Mouse (Mus musculus) E14TG2a.4 (cell line): Measurements from ENCODE around the gene Ddc.
A peak's percentile ranks its signal among the peaks of the same experiment; 100 is the strongest.

ENCODE experiments used
- H3K27me3 ChIP-seq: 2 replicates; pipeline ENCODE4 v1.6.1; 2014; ENCODE audit warnings: low read length, control low read depth; ENCODE audit not compliant: insufficient read depth
- H3K36me3 ChIP-seq: 2 replicates; pipeline ENCODE4 v1.6.1; 2014; ENCODE audit warnings: low read length, control low read depth; ENCODE audit not compliant: insufficient read depth
- H3K4me1 ChIP-seq: replicated peaks from 2 replicates; pipeline ENCODE4 v1.6.1; 2014; ENCODE audit warnings: low read depth, low read length, control low read depth
- H3K4me3 ChIP-seq: replicated peaks from 2 replicates; pipeline ENCODE4 v1.5.1; 2014; ENCODE audit warnings: mild to moderate bottlenecking, low read length
- H3K9me3 ChIP-seq: 2 replicates; pipeline ENCODE4 v1.6.1; 2014; ENCODE audit warnings: low read length, control low read depth
- CTCF ChIP-seq: conservative IDR thresholded peaks from 2 replicates; pipeline ENCODE4 v1.5.1; 2014; ENCODE audit warnings: low read length
- NANOG ChIP-seq: IDR thresholded peaks from 2 replicates; pipeline ENCODE4 v1.6.1; 2014; ENCODE audit warnings: borderline replicate concordance, low read length, mixed read lengths
- POU5F1 ChIP-seq: IDR thresholded peaks from 2 replicates; pipeline ENCODE4 v1.6.1; 2014; ENCODE audit warnings: low read length, borderline replicate concordance

Gene Ddc

GRCm38 (mm10) chr11:11776071-11776821 lies 121.7 kb downstream of the Ddc start:
- H3K9me3 ChIP-seq: no peaks in the 10 kb centered on the region
- H3K27me3 ChIP-seq: peaks cover 37% of the 10 kb centered on the region
- no peaks in the 10 kb centered on the region for H3K36me3 ChIP-seq
- TF ChIP-seq CTCF (no peak), NANOG (no peak), POU5F1 (no peak)
- no peak overlapping the region for H3K4me3 ChIP-seq
- no peaks in the 10 kb centered on the region for H3K4me1 ChIP-seq

DNA sequence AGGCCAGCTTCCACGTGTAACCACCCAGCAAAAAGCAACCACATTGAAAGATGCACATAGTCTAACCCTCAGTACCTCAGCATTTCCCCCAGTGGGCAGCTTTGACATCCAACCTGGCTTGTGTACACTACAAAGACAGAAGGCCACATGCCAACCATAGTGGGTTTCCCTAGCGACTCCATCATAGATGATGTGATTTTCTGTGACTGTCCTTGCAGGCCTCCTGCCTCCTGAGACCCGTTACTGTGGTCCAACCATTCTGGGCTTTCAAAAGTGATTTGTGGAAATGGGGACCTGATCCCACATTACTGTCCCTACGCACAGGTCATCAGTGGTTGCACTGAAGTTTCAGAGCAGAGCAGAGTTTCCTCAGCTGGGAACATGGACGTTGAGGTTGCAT lies 123.1 kb downstream of the Ddc start:
- H3K27me3 ChIP-seq: peaks cover 45% of the 10 kb centered on the region
- H3K9me3 ChIP-seq: no peaks in the 10 kb centered on the region
- no peak overlapping the region for H3K4me3 ChIP-seq
- TF ChIP-seq CTCF: no peak
- TF ChIP-seq NANOG: no peak
- TF ChIP-seq POU5F1: no peak
- no peaks in the 10 kb centered on the region for H3K36me3 ChIP-seq
- no peaks in the 10 kb centered on the region for H3K4me1 ChIP-seq

GRCm38 (mm10) chr11:11774384-11774783 lies 123.6 kb downstream of the Ddc start:
- Histone ChIP-seq H3K27me3 (peaks cover 48% of the 10 kb centered on the region), H3K4me1 (peaks cover 1% of the 10 kb centered on the region; the same call in 1 of the 2 replicates), H3K4me3 (no peak overlapping the region), H3K36me3 (no peaks in the 10 kb centered on the region), H3K9me3 (no peaks in the 10 kb centered on the region)
- TF ChIP-seq CTCF (no peak), POU5F1 (no peak), NANOG (no peak)

DNA sequence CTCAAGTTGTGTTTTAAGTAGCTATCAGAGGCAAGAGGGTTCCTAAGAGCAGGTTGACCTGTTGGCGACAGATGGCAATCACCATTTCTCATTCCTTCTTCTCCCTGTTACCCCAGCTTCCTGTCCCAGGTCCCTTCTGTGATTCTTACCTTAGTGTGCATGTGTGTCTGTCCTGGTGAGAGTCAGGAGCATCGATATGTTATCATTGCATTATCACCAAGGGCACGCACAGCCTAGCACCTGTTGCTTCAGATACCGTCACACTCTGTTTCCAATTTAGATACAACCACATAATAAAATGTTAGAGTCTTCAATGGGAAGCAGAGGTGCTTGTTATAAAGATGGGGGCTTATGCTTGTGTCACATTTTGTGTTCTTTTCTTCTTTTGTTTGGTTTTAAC lies 125.7 kb downstream of the Ddc start:
- TF ChIP-seq NANOG (no peak), CTCF (no peak), POU5F1 (no peak)
- H3K9me3 ChIP-seq: no peaks in the 10 kb centered on the region
- H3K36me3 ChIP-seq: no peaks in the 10 kb centered on the region
- peaks cover 50% of the 10 kb centered on the region for H3K27me3 ChIP-seq
- peaks cover 9% of the 10 kb centered on the region for H3K4me1 ChIP-seq
- no peak overlapping the region for H3K4me3 ChIP-seq

- Histone ChIP-seq H3K36me3 (no peaks in the 10 kb centered on the region), H3K4me1 (peaks cover 9% of the 10 kb centered on the region), H3K4me3 (no peak overlapping the region), H3K27me3 (peaks cover 48% of the 10 kb centered on the region), H3K9me3 (no peaks in the 10 kb centered on the region)
- no peak for TF ChIP-seq POU5F1
Measured at GRCm38 (mm10) chr11:11770691-11771090, 127.3 kb downstream of the Ddc start.

GRCm38 (mm10) chr11:11769281-11769680 lies 128.7 kb downstream of the Ddc start:
- Histone ChIP-seq H3K4me1 (peaks cover 9% of the 10 kb centered on the region), H3K9me3 (no peaks in the 10 kb centered on the region), H3K4me3 (peak overlapping the region; percentile 35), H3K27me3 (peaks cover 37% of the 10 kb centered on the region), H3K36me3 (no peaks in the 10 kb centered on the region)
- TF ChIP-seq NANOG (no peak), POU5F1 (no peak), CTCF (no peak)

DNA sequence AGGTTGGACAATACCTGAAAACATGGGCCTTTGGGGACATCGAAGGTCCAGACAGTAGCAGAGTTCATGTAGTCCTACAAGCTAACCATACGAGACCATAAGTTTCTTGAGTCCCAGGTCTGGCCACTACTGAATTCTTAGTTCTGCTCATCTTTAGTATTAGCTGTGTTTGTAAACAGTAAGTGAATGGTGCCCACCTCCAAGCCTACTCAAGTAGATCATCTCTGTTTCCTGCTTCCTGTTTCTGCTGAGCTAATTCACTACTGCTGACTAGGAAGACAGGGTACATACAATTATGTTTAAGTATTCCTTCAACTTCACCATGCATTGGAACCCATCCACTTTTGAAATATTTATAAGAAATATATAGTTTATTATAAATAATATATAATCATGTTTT lies 129.9 kb downstream of the Ddc start:
- H3K27me3 ChIP-seq: peaks cover 26% of the 10 kb centered on the region
- no peaks in the 10 kb centered on the region for H3K36me3 ChIP-seq
- H3K4me3 ChIP-seq: no peak overlapping the region
- TF ChIP-seq NANOG (no peak), POU5F1 (no peak), CTCF (no peak)
- peaks cover 9% of the 10 kb centered on the region for H3K4me1 ChIP-seq
- H3K9me3 ChIP-seq: no peaks in the 10 kb centered on the region

GRCm38 (mm10) chr11:11766736-11767135 lies 131.2 kb downstream of the Ddc start:
- Histone ChIP-seq H3K27me3 (peaks cover 20% of the 10 kb centered on the region), H3K9me3 (no peaks in the 10 kb centered on the region), H3K4me3 (no peak overlapping the region), H3K4me1 (peaks cover 9% of the 10 kb centered on the region), H3K36me3 (no peaks in the 10 kb centered on the region)
- TF ChIP-seq POU5F1 (no peak), CTCF (no peak), NANOG (no peak)

- no peaks in the 10 kb centered on the region for H3K9me3 ChIP-seq
- H3K4me1 ChIP-seq: peaks cover 9% of the 10 kb centered on the region
- TF ChIP-seq NANOG: no peak
- TF ChIP-seq CTCF: no peak
- no peak for TF ChIP-seq POU5F1
- H3K27me3 ChIP-seq: peaks cover 19% of the 10 kb centered on the region
- no peak overlapping the region for H3K4me3 ChIP-seq
- H3K36me3 ChIP-seq: no peaks in the 10 kb centered on the region
Measured at GRCm38 (mm10) chr11:11766105-11766504, 131.8 kb downstream of the Ddc start.

DNA sequence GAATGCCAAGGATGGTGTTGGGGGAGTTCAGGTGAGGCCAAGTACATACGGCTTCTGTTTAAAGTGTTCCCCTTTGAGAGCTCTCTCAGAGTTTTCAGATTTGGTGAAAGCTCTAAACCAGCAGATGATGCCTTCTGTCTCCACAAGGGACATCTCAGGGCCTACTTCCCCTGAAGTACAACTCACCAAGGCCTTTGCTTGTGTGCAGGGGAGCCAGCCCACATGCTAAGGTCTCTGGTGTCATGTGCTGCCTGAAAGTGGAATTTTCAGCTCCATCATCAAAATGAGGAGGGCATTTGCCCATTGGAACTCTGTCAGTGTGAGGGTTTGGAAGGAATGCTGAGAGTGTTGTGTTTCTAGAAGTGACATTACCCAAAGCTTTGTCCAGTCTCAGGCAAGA lies 132.5 kb downstream of the Ddc start:
- H3K9me3 ChIP-seq: no peaks in the 10 kb centered on the region
- H3K36me3 ChIP-seq: no peaks in the 10 kb centered on the region
- TF ChIP-seq POU5F1: no peak
- no peak for TF ChIP-seq NANOG
- no peak for TF ChIP-seq CTCF

More for the DNA sequence above, 132.5 kb downstream of the Ddc start:
- Histone ChIP-seq H3K4me3 (no peak overlapping the region), H3K4me1 (peaks cover 9% of the 10 kb centered on the region), H3K27me3 (peaks cover 16% of the 10 kb centered on the region)
